Mouse (Mus musculus): Measurements from ENCODE around the gene Prlr.

- TF ChIP-seq CTCF (IDR thresholded peaks at IDR 0.05; ENCODE audit: extremely low read depth, insufficient read depth, insufficient read length, insufficient replicate concordance) (no peak), POLR2A (IDR thresholded peaks at IDR 0.05; ENCODE audit: low read depth, low read length) (no peak)
Measured at GRCm38 (mm10) chr15:10347044-10347443, 170.0 kb downstream of the Prlr start.

Measured in spleen, adult 2 months (tissue).